Mouse (Mus musculus) MEL (cell line): ENCODE results near the gene Ell. TPM values are rescaled to one million over a fixed set of nuclear protein-coding genes. Genes with fewer than 3 reads are reported as not detected.

Experiments
- DNase-seq: peaks from one replicate; pipeline ENCODE4 v3.0.0; 2011; ENCODE audit warnings: low read depth, low spot score
- H3K27ac ChIP-seq: 2 replicates; pipeline ENCODE4 v1.5.1; 2012; ENCODE audit warnings: low read depth, mild to moderate bottlenecking, control low read depth, low read length, moderate library complexity; ENCODE audit not compliant: control insufficient read depth
- H3K27me3 ChIP-seq, 2 experiments: fragments of 150-350 bp in 1 of 2; sonication (generic) in 1 of 2; 2 replicates each; pipeline ENCODE4 v1.6.1; 2012; ENCODE audit warnings: low read length in 2 of 2, mild to moderate bottlenecking in 2 of 2, improper control_type of control experiment in 1 of 2, moderate library complexity in 1 of 2; ENCODE audit not compliant: insufficient read depth in 2 of 2, control insufficient read depth in 1 of 2
- H3K36me3 ChIP-seq, 2 experiments: 2 replicates each; pipeline ENCODE4 v1.6.1; 2012 to 2014; ENCODE audit warnings: low read length in 2 of 2, improper control_type of control experiment in 1 of 2, inconsistent platforms in 1 of 2, mild to moderate bottlenecking in 1 of 2; ENCODE audit not compliant: insufficient read depth in 2 of 2, control insufficient read depth in 1 of 2
- H3K4me1 ChIP-seq, 2 experiments: fragments of 150-350 bp in 1 of 2; sonication (generic) in 1 of 2; 2 replicates each; pipeline ENCODE4 v1.6.1; 2012; ENCODE audit warnings: low read length in 2 of 2, improper control_type of control experiment in 1 of 2, mild to moderate bottlenecking in 1 of 2; ENCODE audit not compliant: insufficient read depth in 2 of 2, control insufficient read depth in 1 of 2
- H3K4me3 ChIP-seq, 2 experiments: fragments of 150-350 bp in 1 of 2; sonication (generic) in 1 of 2; 2 replicates each; pipeline ENCODE4 v1.5.1; 2012; ENCODE audit warnings: low read depth in 2 of 2, low read length in 2 of 2, mild to moderate bottlenecking in 2 of 2, moderate library complexity in 2 of 2, control low read depth in 1 of 2, improper control_type of control experiment in 1 of 2; ENCODE audit not compliant: control insufficient read depth in 1 of 2, insufficient read depth in 1 of 2
- H3K79me2 ChIP-seq: 2 replicates; pipeline ENCODE4 v1.6.1; 2012; ENCODE audit warnings: mild to moderate bottlenecking, low read length, moderate library complexity; ENCODE audit not compliant: control insufficient read depth, poor library complexity, insufficient read depth
- H3K9ac ChIP-seq: 2 replicates; pipeline ENCODE4 v1.6.1; 2012; ENCODE audit warnings: low read depth, mild to moderate bottlenecking, control low read depth, low read length, moderate library complexity; ENCODE audit not compliant: control insufficient read depth, poor library complexity, severe bottlenecking
- H3K9me3 ChIP-seq: fragments of 150-350 bp; sonication (generic); replicated peaks from 2 replicates; pipeline ENCODE4 v1.6.1; 2012; ENCODE audit warnings: mild to moderate bottlenecking, low read length, improper control_type of control experiment, moderate library complexity; ENCODE audit not compliant: insufficient read depth
- CHD1 ChIP-seq: IDR thresholded peaks from 2 replicates; pipeline ENCODE4 v1.6.1; 2012; ENCODE audit warnings: low read depth, mild to moderate bottlenecking, inconsistent platforms, low read length, improper control_type of control experiment
- CTCF ChIP-seq, 3 experiments: IDR thresholded peaks in 2 of 3; conservative IDR thresholded peaks in 1 of 3; 2 replicates each; pipeline ENCODE4 v1.5.1; 2011 to 2012; ENCODE audit warnings: low read length in 3 of 3, low read depth in 2 of 3, mild to moderate bottlenecking in 2 of 3, improper control_type of control experiment in 1 of 3, inconsistent platforms in 1 of 3, mixed read lengths in 1 of 3, moderate library complexity in 1 of 3; ENCODE audit not compliant: control insufficient read depth in 1 of 3, insufficient read depth in 1 of 3, poor library complexity in 1 of 3, severe bottlenecking in 1 of 3
- E2F4 ChIP-seq: IDR thresholded peaks from 2 replicates; pipeline ENCODE4 v1.6.1; 2011; ENCODE audit warnings: low read depth, low read length, improper control_type of control experiment, borderline replicate concordance
- ELF1 ChIP-seq: IDR thresholded peaks from 2 replicates; pipeline ENCODE4 v1.6.1; 2014; ENCODE audit warnings: low read depth, mild to moderate bottlenecking, inconsistent platforms, low read length, improper control_type of control experiment, moderate library complexity
- ETS1 ChIP-seq: IDR thresholded peaks from 2 replicates; pipeline ENCODE4 v1.6.1; 2012; ENCODE audit warnings: low read depth, mild to moderate bottlenecking, inconsistent platforms, low read length, improper control_type of control experiment, moderate library complexity
- GABPA ChIP-seq: IDR thresholded peaks from 2 replicates; pipeline ENCODE4 v1.6.1; 2012; ENCODE audit warnings: low read depth, mild to moderate bottlenecking, inconsistent platforms, low read length, improper control_type of control experiment, moderate library complexity
- JUND ChIP-seq: IDR thresholded peaks from 2 replicates; pipeline ENCODE4 v1.6.1; 2011; ENCODE audit warnings: low read depth, mild to moderate bottlenecking, improper control_type of control experiment, low read length
- KAT2A ChIP-seq: conservative IDR thresholded peaks from 2 replicates; pipeline ENCODE4 v1.6.1; 2012; ENCODE audit warnings: low read depth, low read length, improper control_type of control experiment, inconsistent platforms
- MAFK ChIP-seq: IDR thresholded peaks from 2 replicates; pipeline ENCODE4 v1.6.1; 2011; ENCODE audit warnings: low read depth, mild to moderate bottlenecking, low read length, improper control_type of control experiment, borderline replicate concordance
- MXI1 ChIP-seq: IDR thresholded peaks from 2 replicates; pipeline ENCODE4 v1.6.1; 2011; ENCODE audit warnings: mild to moderate bottlenecking, low read depth, low read length, improper control_type of control experiment
- MYC ChIP-seq: IDR thresholded peaks from 2 replicates; pipeline ENCODE4 v1.6.1; 2011; ENCODE audit warnings: low read depth, mild to moderate bottlenecking, low read length, improper control_type of control experiment, moderate library complexity
- NRF1 ChIP-seq: IDR thresholded peaks from 2 replicates; pipeline ENCODE4 v1.6.1; 2014; ENCODE audit warnings: low read depth, mild to moderate bottlenecking, inconsistent platforms, low read length, improper control_type of control experiment, moderate library complexity; ENCODE audit not compliant: poor library complexity, insufficient read depth, severe bottlenecking
- POLR2AphosphoS2 ChIP-seq: IDR thresholded peaks from 2 replicates; pipeline ENCODE4 v1.6.1; 2011; ENCODE audit warnings: low read length, improper control_type of control experiment
- POLR2AphosphoS5 ChIP-seq: IDR thresholded peaks from 2 replicates; pipeline ENCODE4 v1.6.1; 2012; ENCODE audit warnings: low read depth, borderline replicate concordance, mild to moderate bottlenecking, inconsistent platforms, low read length, moderate library complexity, mixed read lengths
- TCF12 ChIP-seq: IDR thresholded peaks from 2 replicates; pipeline ENCODE4 v1.6.1; 2014; ENCODE audit warnings: low read depth, mild to moderate bottlenecking, inconsistent platforms, low read length, improper control_type of control experiment, moderate library complexity
- UBTF ChIP-seq: IDR thresholded peaks from 2 replicates; pipeline ENCODE4 v1.6.1; 2012; ENCODE audit warnings: low read depth, mild to moderate bottlenecking, inconsistent platforms, low read length, improper control_type of control experiment, moderate library complexity, borderline replicate concordance; ENCODE audit not compliant: insufficient read depth
- USF2 ChIP-seq, 2 experiments: IDR thresholded peaks; 2 replicates each; pipeline ENCODE4 v1.6.1; 2011 to 2012; ENCODE audit warnings: improper control_type of control experiment in 2 of 2, low read length in 2 of 2, borderline replicate concordance in 1 of 2, inconsistent platforms in 1 of 2, low read depth in 1 of 2, mild to moderate bottlenecking in 1 of 2; ENCODE audit not compliant: insufficient read depth in 1 of 2
- ZC3H11A ChIP-seq: IDR thresholded peaks from 2 replicates; pipeline ENCODE4 v1.6.1; 2012; ENCODE audit warnings: low read depth, mild to moderate bottlenecking, inconsistent platforms, low read length, improper control_type of control experiment
- ZKSCAN1 ChIP-seq: IDR thresholded peaks from 2 replicates; pipeline ENCODE4 v1.6.1; 2012; ENCODE audit warnings: low read depth, mild to moderate bottlenecking, inconsistent platforms, low read length, improper control_type of control experiment, moderate library complexity
- ZMIZ1 ChIP-seq: IDR thresholded peaks from 2 replicates; pipeline ENCODE4 v1.6.1; 2012; ENCODE audit warnings: low read depth, mild to moderate bottlenecking, inconsistent platforms, low read length, improper control_type of control experiment, moderate library complexity
- ZNF384 ChIP-seq: IDR thresholded peaks from 2 replicates; pipeline ENCODE4 v1.6.1; 2012; ENCODE audit warnings: low read depth, mild to moderate bottlenecking, inconsistent platforms, low read length, improper control_type of control experiment
- polyA plus RNA-seq, 2 experiments: library from polyadenylated mRNA; stranded (reverse) in 1 of 2; unstranded in 1 of 2; fragments of >175 nt in 1 of 2; fragments of >200 nt in 1 of 2; gene quantifications; 2 replicates each; pipeline versions ENCODE4 v1.2.1 to v1.2.4; 2012; ENCODE audit warnings: low replicate concordance in 2 of 2, low read depth in 1 of 2; ENCODE audit not compliant: insufficient read length in 2 of 2, insufficient read depth in 1 of 2, missing spikeins in 1 of 2
- total RNA-seq: library from RNA; depleted of rRNA; stranded (reverse); fragments of 300-350 nt; gene quantifications from 2 replicates; pipeline ENCODE4 v1.2.3, GENCODE M21; 2012; rRNA removed

Gene Ell
- total and polyA plus RNA-seq, 3 experiments, result 12.4 to 25.9 TPM; not detected in 1

- H3K36me3 ChIP-seq, result 0 out of 4 replicates have a peak, but pooled peaks cover 0 to 6% of the 10 kb centered on the region in 2 experiments
- H3K79me2 ChIP-seq, result no peaks in the 10 kb centered on the region
- no peaks in the 10 kb centered on the region for H3K27me3 ChIP-seq
- no peak overlapping the region for H3K4me3 ChIP-seq
- H3K9ac ChIP-seq, result no peak overlapping the region
- H3K4me1 ChIP-seq, result peaks cover 10 to 14% of the 10 kb centered on the region in 2 experiments
- no peak overlapping the region for H3K27ac ChIP-seq
- no peak for DNase-seq
- no peaks in the 10 kb centered on the region for H3K9me3 ChIP-seq
- TF ChIP-seq KAT2A (no peak), GABPA (no peak), UBTF (no peak), USF2 (IDR thresholded peaks at IDR 0.05; ENCODE audit: borderline replicate concordance in 1 of 2, insufficient read depth in 1 of 2, low read depth in 1 of 2, low read length in 2 of 2) (no peak)
Observed at GRCm38 (mm10) chr8:70636838-70637237, 97.6 kb downstream of the Ell start.

GRCm38 (mm10) chr8:70638752-70639151, 99.5 kb downstream of the Ell start:
- Histone ChIP-seq H3K79me2 (no peaks in the 10 kb centered on the region), H3K27me3 (no peaks in the 10 kb centered on the region), H3K4me3 (no peak overlapping the region), H3K36me3 (0 out of 4 replicates have a peak, but pooled peaks cover 0 to 6% of the 10 kb centered on the region in 2 experiments), H3K9ac (no peak overlapping the region), H3K4me1 (peaks cover 10 to 13% of the 10 kb centered on the region in 2 experiments), H3K9me3 (no peaks in the 10 kb centered on the region), H3K27ac (no peak overlapping the region)
- DNase-seq, result no peak
- TF ChIP-seq ZC3H11A (no peak), MXI1 (no peak), CTCF (IDR thresholded peaks at IDR 0.05 in 2 of 3, conservative IDR thresholded peaks at IDR 0.05 in 1 of 3; ENCODE audit: control insufficient read depth in 1 of 3, insufficient read depth in 1 of 3, low read depth in 2 of 3, low read length in 3 of 3, poor library complexity in 1 of 3, severe bottlenecking in 1 of 3) (no peak), ZNF384 (no peak), JUND (no peak), ZKSCAN1 (no peak), ZMIZ1 (no peak), MYC (no peak), TCF12 (no peak), USF2 (IDR thresholded peaks at IDR 0.05; ENCODE audit: borderline replicate concordance in 1 of 2, insufficient read depth in 1 of 2, low read depth in 1 of 2, low read length in 2 of 2) (no peak), ETS1 (no peak), MAFK (no peak), NRF1 (no peak), ELF1 (no peak), POLR2AphosphoS2 (no peak), E2F4 (no peak), CHD1 (no peak), POLR2AphosphoS5 (no peak)

Other genes starting within 250 kb of the Ell start
- gene Ddx49, start 237.0 kb upstream of the Ell start, total RNA-seq, result 94.1 and 102 TPM in 2 replicates
- 100 to 1,000 TPM in 1 of 2 experiments, not detected in 1; 116 TPM for gene Ddx49, start 237.0 kb upstream of the Ell start, polyA plus RNA-seq
- gene Cope, start 236.9 kb upstream of the Ell start, total RNA-seq, result 132 and 134 TPM in 2 replicates
- 100 to 1,000 TPM in 1 of 2 experiments, not detected in 1; 232 TPM for gene Cope, start 236.9 kb upstream of the Ell start, polyA plus RNA-seq
- gene Cers1, start 223.7 kb upstream of the Ell start, total RNA-seq, result 3.4 and 5.0 TPM in 2 replicates
- gene Cers1, start 223.7 kb upstream of the Ell start, polyA plus RNA-seq, result 1 to 10 TPM in 1 of 2 experiments, not detected in 1; 7.7 TPM
- gene Gdf1, start 209.6 kb upstream of the Ell start, total RNA-seq, result 1.9 and 2.6 TPM in 2 replicates
- 1 to 10 TPM in 1 of 2 experiments, not detected in 1; 1.9 TPM for gene Gdf1, start 209.6 kb upstream of the Ell start, polyA plus RNA-seq
- 55.4 and 56.3 TPM in 2 replicates for gene Upf1, start 186.2 kb upstream of the Ell start, total RNA-seq
- gene Upf1, start 186.2 kb upstream of the Ell start, polyA plus RNA-seq, result 100 to 1,000 TPM in 1 of 2 experiments, 10 to 100 TPM in 1; 89.5 to 289 TPM
- not detected in 2 replicates for gene Comp, start 165.9 kb upstream of the Ell start, total RNA-seq
- under 1 TPM in 1 of 2 experiments, not detected in 1; 0.54 TPM for gene Comp, start 165.9 kb upstream of the Ell start, polyA plus RNA-seq
- 3.0 and 3.3 TPM in 2 replicates for gene Crtc1, start 99.9 kb upstream of the Ell start, total RNA-seq
- gene Crtc1, start 99.9 kb upstream of the Ell start, polyA plus RNA-seq, result 10 to 100 TPM in 1 of 2 experiments, not detected in 1; 18.0 TPM
- 7.6 and 8.0 TPM in 2 replicates for gene Klhl26, start 62.5 kb upstream of the Ell start, total RNA-seq
- 10 to 100 TPM in 1 of 2 experiments, not detected in 1; 11.4 TPM for gene Klhl26, start 62.5 kb upstream of the Ell start, polyA plus RNA-seq
- gene Tmem59l, start 52.1 kb upstream of the Ell start, total RNA-seq, result not detected in 2 replicates
- not detected for gene Tmem59l, start 52.1 kb upstream of the Ell start, polyA plus RNA-seq
- 3.8 and 6.6 TPM in 2 replicates for gene Crlf1, start 46.3 kb upstream of the Ell start, total RNA-seq
- 10 to 100 TPM in 1 of 2 experiments, not detected in 1; 26.6 TPM for gene Crlf1, start 46.3 kb upstream of the Ell start, polyA plus RNA-seq
- 200 and 204 TPM in 2 replicates for gene Rex1bd, start 32.7 kb upstream of the Ell start, total RNA-seq
- 100 to 1,000 TPM in 1 of 2 experiments, not detected in 1; 145 TPM for gene Rex1bd, start 32.7 kb upstream of the Ell start, polyA plus RNA-seq
- gene Uba52, start 28.7 kb upstream of the Ell start, total RNA-seq, result 3,582 and 3,633 TPM in 2 replicates
- gene Uba52, start 28.7 kb upstream of the Ell start, polyA plus RNA-seq, result 1,000 to 10,000 TPM in 1 of 2 experiments, not detected in 1; 2,814 TPM
- 212 and 215 TPM in 2 replicates for gene Fkbp8, start 11.7 kb upstream of the Ell start, total RNA-seq
- 100 to 1,000 TPM in 1 of 2 experiments, not detected in 1; 349 TPM for gene Fkbp8, start 11.7 kb upstream of the Ell start, polyA plus RNA-seq
- 49.1 and 54.4 TPM in 2 replicates for gene Kxd1, start 11.5 kb upstream of the Ell start, total RNA-seq
- 10 to 100 TPM in 1 of 2 experiments, not detected in 1; 77.4 TPM for gene Kxd1, start 11.5 kb upstream of the Ell start, polyA plus RNA-seq
- gene Isyna1, start 54.9 kb downstream of the Ell start, total RNA-seq, result 84.1 and 90.9 TPM in 2 replicates
- 100 to 1,000 TPM in 1 of 2 experiments, not detected in 1; 189 TPM for gene Isyna1, start 54.9 kb downstream of the Ell start, polyA plus RNA-seq
- gene Ssbp4, start 69.4 kb downstream of the Ell start, total RNA-seq, result 80.2 and 84.9 TPM in 2 replicates
- 100 to 1,000 TPM in 1 of 2 experiments, not detected in 1; 212 TPM for gene Ssbp4, start 69.4 kb downstream of the Ell start, polyA plus RNA-seq
- 0.20 and 0.39 TPM in 2 replicates for gene Lrrc25, start 76.7 kb downstream of the Ell start, total RNA-seq
- gene Lrrc25, start 76.7 kb downstream of the Ell start, polyA plus RNA-seq, result 1 to 10 TPM in 1 of 2 experiments, not detected in 1; 1.1 TPM
- 0.15 and 1.8 TPM in 2 replicates for gene Gdf15, start 93.0 kb downstream of the Ell start, total RNA-seq
- gene Gdf15, start 93.0 kb downstream of the Ell start, polyA plus RNA-seq, result under 1 TPM in 1 of 2 experiments, not detected in 1; 0.63 TPM
- 12.6 and 13.7 TPM in 2 replicates for gene Pgpep1, start 120.9 kb downstream of the Ell start, total RNA-seq
- 10 to 100 TPM in 1 of 2 experiments, not detected in 1; 19.5 TPM for gene Pgpep1, start 120.9 kb downstream of the Ell start, polyA plus RNA-seq
- gene Lsm4, start 133.8 kb downstream of the Ell start, total RNA-seq, result 152 and 172 TPM in 2 replicates
- 1,000 to 10,000 TPM in 1 of 2 experiments, 100 to 1,000 TPM in 1; 514 to 2,024 TPM for gene Lsm4, start 133.8 kb downstream of the Ell start, polyA plus RNA-seq
- 11.1 and 16.5 TPM in 2 replicates for gene Jund, start 159.5 kb downstream of the Ell start, total RNA-seq
- 10 to 100 TPM in 1 of 2 experiments, not detected in 1; 18.8 TPM for gene Jund, start 159.5 kb downstream of the Ell start, polyA plus RNA-seq
- gene Iqcn, start 164.0 kb downstream of the Ell start, total RNA-seq, result 0.03 TPM in 1 of 2 replicates, not detected in the other
- gene Iqcn, start 164.0 kb downstream of the Ell start, polyA plus RNA-seq, result not detected
- 0.19 and 0.20 TPM in 2 replicates for gene Gm3336, start 179.1 kb downstream of the Ell start, total RNA-seq
- gene Gm3336, start 179.1 kb downstream of the Ell start, polyA plus RNA-seq, result under 1 TPM in 1 of 2 experiments, not detected in 1; 0.72 TPM
- gene Pde4c, start 184.3 kb downstream of the Ell start, total RNA-seq, result 0.65 and 0.75 TPM in 2 replicates
- 1 to 10 TPM in 1 of 2 experiments, not detected in 1; 3.0 TPM for gene Pde4c, start 184.3 kb downstream of the Ell start, polyA plus RNA-seq
- 1.8 TPM in 2 replicates for gene Rab3a, start 215.2 kb downstream of the Ell start, total RNA-seq
- 1 to 10 TPM in 1 of 2 experiments, not detected in 1; 5.6 TPM for gene Rab3a, start 215.2 kb downstream of the Ell start, polyA plus RNA-seq
- gene Mpv17l2, start 221.5 kb downstream of the Ell start, total RNA-seq, result 41.9 and 52.8 TPM in 2 replicates
- 100 to 1,000 TPM in 1 of 2 experiments, not detected in 1; 102 TPM for gene Mpv17l2, start 221.5 kb downstream of the Ell start, polyA plus RNA-seq
- 23.7 and 25.4 TPM in 2 replicates for gene Pik3r2, start 237.3 kb downstream of the Ell start, total RNA-seq
- 10 to 100 TPM in 1 of 2 experiments, not detected in 1; 37.8 TPM for gene Pik3r2, start 237.3 kb downstream of the Ell start, polyA plus RNA-seq